Mouse (Mus musculus) embryonic facial prominence, embryonic 11.5 days (tissue): Measurements from ENCODE around the gene Zfp639. TPM values are rescaled to one million over a fixed set of nuclear protein-coding genes. Genes with fewer than 3 reads are reported as not detected.

ENCODE experiments used
- ATAC-seq: fragments of 200-750 bp; cut with Nextera tagmentation; replicated peaks from 2 replicates; pipeline ENCODE4 v1.8.0; 2017; ENCODE audit warnings: low read depth; ENCODE audit not compliant: insufficient number of reproducible peaks, low FRiP score, low TSS enrichment
- DNase-seq: peaks from one replicate; pipeline ENCODE4 v3.0.0-alpha.2; 2015; ENCODE audit warnings: low spot score
- H3K27ac ChIP-seq: fragments of 300-500 bp; sonication (generic); replicated peaks from 2 replicates; pipeline ENCODE4 v1.5.1; 2014; ENCODE audit warnings: mild to moderate bottlenecking, low read depth, low read length, control low read depth
- H3K27me3 ChIP-seq: fragments of 300-500 bp; sonication (generic); 2 replicates; pipeline ENCODE4 v1.6.1; 2014; ENCODE audit warnings: mild to moderate bottlenecking, low read length, moderate library complexity, mixed read lengths; ENCODE audit not compliant: control insufficient read depth, insufficient read depth
- H3K36me3 ChIP-seq: fragments of 300-500 bp; sonication (generic); replicated peaks from 2 replicates; pipeline ENCODE4 v1.6.1; 2014; ENCODE audit warnings: low read depth, mild to moderate bottlenecking, low read length, moderate library complexity, mixed read lengths; ENCODE audit not compliant: control insufficient read depth, insufficient read depth
- H3K4me1 ChIP-seq: fragments of 300-500 bp; sonication (generic); 2 replicates; pipeline ENCODE4 v1.6.1; 2014; ENCODE audit warnings: low read length, mixed read lengths; ENCODE audit not compliant: control insufficient read depth, insufficient read depth
- H3K4me2 ChIP-seq: fragments of 300-500 bp; sonication (generic); 2 replicates; pipeline ENCODE4 v1.6.1; 2014; ENCODE audit warnings: low read depth, mild to moderate bottlenecking, control low read depth, low read length, moderate library complexity
- H3K4me3 ChIP-seq: fragments of 300-500 bp; sonication (generic); 2 replicates; pipeline ENCODE4 v1.5.1; 2014; ENCODE audit warnings: low read depth, low read length, control low read depth
- H3K9ac ChIP-seq: fragments of 300-500 bp; sonication (generic); replicated peaks from 2 replicates; pipeline ENCODE4 v1.6.1; 2014; ENCODE audit warnings: mild to moderate bottlenecking, control low read depth, low read length
- H3K9me3 ChIP-seq: fragments of 300-500 bp; sonication (generic); replicated peaks from 2 replicates; pipeline ENCODE4 v1.6.1; 2016; ENCODE audit warnings: mild to moderate bottlenecking, low read length, inconsistent platforms, mixed read lengths; ENCODE audit not compliant: control insufficient read depth
- WGBS: fragments of 180-500 bp; shearing (Covaris S2); extraction: QIAGEN DNeasy Blood & Tissue Kit; methylation state at CpG from one replicate; pipeline ENCODE4 v1.1.7; 2014; 5-methylcytosine and 5-hydroxymethylcytosine counted together
- polyA plus RNA-seq: library from polyadenylated mRNA; unstranded; fragments of >200 nt; fragmentation: Nextera tagmentation; extraction: Ambion mirVana; gene quantifications from 2 replicates; pipeline ENCODE4 v1.2.1, GENCODE M21; 2014

Gene Zfp639
- polyA plus RNA-seq, 1 experiment from 2014 or later = 51.7 TPM

DNA sequence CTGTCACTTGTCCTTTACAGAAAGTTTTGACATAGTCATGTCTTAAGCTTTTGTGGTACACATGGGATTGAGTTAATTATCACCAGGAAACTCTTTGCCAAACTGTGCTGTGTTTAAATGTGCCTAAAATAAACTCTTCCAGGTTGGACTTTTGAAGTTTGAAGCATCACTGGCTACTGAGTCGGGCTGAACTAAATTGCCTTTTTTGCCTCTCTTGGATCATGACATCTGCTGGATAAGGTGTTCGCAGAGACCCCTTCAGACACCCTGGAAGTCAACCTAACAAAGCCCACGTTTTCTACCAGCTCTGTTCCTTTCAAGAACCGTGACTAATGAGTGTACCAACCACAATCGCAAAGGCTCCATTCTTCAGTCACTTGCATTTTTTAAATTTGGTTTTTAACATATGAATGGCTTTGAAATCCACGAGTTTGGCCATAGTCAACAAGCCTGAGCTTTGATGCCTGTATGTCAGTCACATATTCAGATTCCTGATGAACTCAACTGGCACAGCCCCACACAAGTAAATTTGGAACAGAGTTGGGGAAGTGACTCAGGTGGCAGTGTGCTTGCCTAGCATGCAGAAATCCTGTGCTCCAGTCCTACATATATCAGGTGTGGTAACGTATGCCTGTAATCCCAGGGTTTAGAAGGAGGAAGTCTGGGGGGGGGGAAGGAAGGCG, 14.8 kb upstream of the Zfp639 start:
- no peaks in the 10 kb centered on the region for H3K4me1 ChIP-seq
- no peaks in the 10 kb centered on the region for H3K27me3 ChIP-seq
- H3K4me3 ChIP-seq = no peak overlapping the region
- H3K9me3 ChIP-seq = no peaks in the 10 kb centered on the region
- ATAC-seq = no peak
- no peak overlapping the region for H3K9ac ChIP-seq
- H3K4me2 ChIP-seq = no peak overlapping the region
- H3K36me3 ChIP-seq = no peaks in the 10 kb centered on the region
- no peak for DNase-seq
- WGBS = 55% methylated on average over 8 of the region's 8 CpGs
- H3K27ac ChIP-seq = no peak overlapping the region

DNA sequence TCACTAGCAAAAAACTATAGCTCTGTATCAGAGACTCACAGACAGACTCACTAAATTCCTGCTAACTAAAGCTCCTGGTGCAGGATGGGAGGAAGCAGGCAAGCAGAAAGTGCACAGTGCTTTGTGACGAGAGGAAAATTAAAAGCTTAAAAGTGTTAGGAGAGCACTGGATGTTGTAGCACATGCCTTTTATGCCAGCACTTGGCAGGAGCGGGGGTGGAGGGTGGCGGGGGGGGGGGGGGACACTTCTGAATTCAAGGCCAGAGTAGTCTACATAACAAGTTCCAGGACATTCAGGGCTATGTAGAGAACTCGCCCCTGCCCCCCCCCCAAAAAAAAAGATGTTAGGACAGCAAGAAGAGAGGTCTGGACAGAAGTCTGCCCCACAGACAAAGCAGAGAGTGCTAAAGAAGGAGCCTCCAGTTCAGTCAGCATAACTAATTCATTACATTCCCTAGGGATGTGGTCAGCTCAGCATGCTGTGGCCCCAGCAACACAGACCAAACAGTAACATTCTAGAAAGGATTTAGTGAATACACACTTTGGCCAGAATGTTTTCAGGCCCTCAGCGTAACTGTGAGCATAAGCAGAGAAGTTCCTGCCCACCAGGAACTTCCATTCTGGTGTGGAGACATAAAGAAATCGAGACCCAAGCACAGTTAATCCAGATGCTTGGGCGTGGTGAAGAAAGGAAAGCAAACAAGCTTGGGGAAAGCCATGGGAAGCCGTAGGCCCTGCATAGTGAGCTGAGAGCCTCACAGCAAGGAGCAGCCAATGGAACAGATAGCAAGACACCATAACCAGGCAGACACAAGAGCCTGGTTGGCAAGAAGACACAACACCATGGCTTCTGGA, 14.0 kb upstream of the Zfp639 start:
- 31% methylated on average over 8 of the region's 8 CpGs for WGBS
- Histone ChIP-seq H3K4me1 (no peaks in the 10 kb centered on the region), H3K27ac (no peak overlapping the region), H3K27me3 (no peaks in the 10 kb centered on the region), H3K9me3 (no peaks in the 10 kb centered on the region), H3K4me2 (no peak overlapping the region), H3K9ac (no peak overlapping the region), H3K36me3 (no peaks in the 10 kb centered on the region), H3K4me3 (no peak overlapping the region)
- ATAC-seq (no peak), DNase-seq (no peak)

DNA sequence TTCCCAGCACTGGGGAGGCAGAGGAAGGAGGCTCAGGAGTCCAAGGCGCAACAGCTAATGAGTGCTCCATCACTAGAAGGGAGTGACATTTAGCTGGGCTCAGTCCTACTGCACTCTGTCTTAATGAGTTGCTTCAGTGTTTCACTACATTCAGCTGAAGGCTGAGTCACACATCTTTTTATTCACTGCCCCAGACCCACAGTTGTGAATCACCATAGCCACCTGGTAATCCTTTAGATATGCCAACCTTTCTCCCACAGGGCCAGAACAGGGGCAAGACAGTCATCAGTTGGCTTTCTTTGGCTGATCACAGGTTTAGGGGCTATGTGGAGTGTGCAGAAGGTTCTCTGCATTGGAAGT, 13.4 kb upstream of the Zfp639 start:
- H3K27ac ChIP-seq = no peak overlapping the region
- H3K4me2 ChIP-seq = no peak overlapping the region
- H3K9ac ChIP-seq = no peak overlapping the region
- H3K4me1 ChIP-seq = no peaks in the 10 kb centered on the region
- H3K9me3 ChIP-seq = no peaks in the 10 kb centered on the region
- no peaks in the 10 kb centered on the region for H3K36me3 ChIP-seq
- H3K4me3 ChIP-seq = no peak overlapping the region
- no peak for ATAC-seq
- H3K27me3 ChIP-seq = no peaks in the 10 kb centered on the region
- DNase-seq = no peak
- 71% methylated on average over 1 of the region's 1 CpGs for WGBS

DNA sequence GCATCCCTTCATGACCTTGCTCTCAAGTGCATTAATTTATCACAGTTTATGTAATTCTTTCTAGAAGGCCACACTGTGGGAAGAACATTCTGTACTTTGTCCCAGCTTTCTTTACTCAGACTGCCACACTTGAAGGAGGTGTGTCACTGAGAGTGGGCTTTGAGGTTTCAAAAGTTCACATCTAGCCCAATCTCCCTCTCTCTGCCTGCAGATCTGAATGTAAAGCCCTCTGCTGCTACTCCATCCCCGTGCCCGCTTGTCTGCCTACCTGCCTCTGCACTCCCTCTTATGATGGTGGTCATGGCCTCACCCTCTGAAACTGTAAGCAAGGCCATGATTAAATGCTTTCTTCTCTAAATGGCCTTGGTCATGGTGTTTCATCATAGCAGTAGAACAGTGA, 9.7 kb upstream of the Zfp639 start:
- 93% methylated on average over 2 of the region's 2 CpGs for WGBS
- no peak overlapping the region for H3K4me3 ChIP-seq
- no peak overlapping the region for H3K27ac ChIP-seq
- H3K9ac ChIP-seq = no peak overlapping the region
- H3K9me3 ChIP-seq = no peaks in the 10 kb centered on the region
- H3K4me1 ChIP-seq = no peaks in the 10 kb centered on the region
- DNase-seq (no peak), ATAC-seq (no peak)
- H3K4me2 ChIP-seq = no peak overlapping the region
- no peaks in the 10 kb centered on the region for H3K36me3 ChIP-seq
- H3K27me3 ChIP-seq = no peaks in the 10 kb centered on the region

DNA sequence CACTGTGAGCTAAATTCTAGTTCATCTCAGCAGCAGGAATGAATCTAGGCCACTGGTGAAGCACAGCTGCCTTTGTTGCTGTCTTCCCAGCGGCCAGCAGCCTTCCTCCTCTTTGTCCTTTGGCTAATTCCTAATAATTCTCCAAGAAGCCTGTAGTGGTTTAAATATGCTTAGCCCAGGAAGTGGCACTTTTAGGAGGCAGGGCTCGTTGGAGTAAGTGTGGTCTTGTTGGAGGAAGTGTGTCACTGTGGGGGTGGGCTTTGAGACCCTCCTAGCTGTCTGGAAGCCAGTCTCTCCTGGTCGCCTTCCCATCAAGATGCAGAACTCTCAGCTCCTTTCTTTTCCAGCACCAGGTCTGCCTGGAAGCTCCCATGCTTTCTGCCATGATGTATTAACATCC, 4.2 kb upstream of the Zfp639 start:
- whole genome bisulfite sequencing = 74% methylated on average over 3 of the region's 3 CpGs

DNA sequence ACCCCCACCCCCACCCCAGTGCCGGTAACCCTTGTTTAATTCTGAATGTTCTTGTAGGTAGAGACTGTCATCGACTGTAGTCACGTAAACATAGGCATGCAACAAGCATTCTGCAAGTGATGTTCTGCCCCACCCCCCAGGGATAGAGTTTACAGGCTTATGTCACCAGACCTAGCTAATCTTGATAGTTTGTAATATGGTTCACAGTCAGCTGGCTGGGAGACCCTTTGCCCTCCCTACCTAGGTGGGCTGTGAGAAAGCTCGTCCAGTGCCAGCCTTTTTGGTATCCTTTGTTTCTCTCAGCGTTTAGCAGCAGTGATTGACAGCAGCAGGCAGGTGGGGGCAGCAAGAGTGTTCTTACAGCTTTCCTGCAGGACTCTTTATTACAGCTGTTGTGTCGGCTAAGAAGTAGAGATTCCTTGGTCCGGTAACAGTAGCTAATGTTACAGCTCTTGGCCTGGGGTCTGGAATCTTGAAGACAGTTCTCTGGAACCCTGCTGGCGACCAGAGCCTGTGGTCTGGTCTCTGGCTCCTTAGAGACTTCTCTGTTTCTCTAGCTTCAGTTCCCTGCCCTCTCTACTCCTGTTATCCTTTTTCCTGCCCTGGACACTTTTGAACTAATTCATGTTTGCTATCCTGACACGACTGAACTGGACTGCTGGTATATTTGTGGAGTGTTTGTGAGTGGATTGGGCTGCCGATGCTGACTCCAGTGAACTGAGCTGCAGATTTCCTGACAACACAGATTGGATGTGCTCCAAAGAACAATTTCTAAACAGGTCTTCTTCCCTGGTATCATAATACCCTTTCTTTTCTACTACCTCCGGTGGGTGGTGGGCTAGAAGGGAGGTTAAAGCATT, 3.5 kb upstream of the Zfp639 start:
- Histone ChIP-seq H3K36me3 (no peaks in the 10 kb centered on the region), H3K4me3 (no peak overlapping the region), H3K27ac (no peak overlapping the region), H3K4me2 (no peak overlapping the region), H3K4me1 (no peaks in the 10 kb centered on the region), H3K27me3 (no peaks in the 10 kb centered on the region), H3K9me3 (no peaks in the 10 kb centered on the region), H3K9ac (no peak overlapping the region)
- 63% methylated on average over 11 of the region's 11 CpGs for WGBS
- ATAC-seq (no peak), DNase-seq (no peak)

More for the DNA sequence above, 4.2 kb upstream of the Zfp639 start:
- H3K4me2 ChIP-seq = no peak overlapping the region
- H3K27me3 ChIP-seq = no peaks in the 10 kb centered on the region
- no peak overlapping the region for H3K9ac ChIP-seq
- no peak for ATAC-seq
- no peak overlapping the region for H3K4me3 ChIP-seq
- no peak overlapping the region for H3K27ac ChIP-seq
- no peaks in the 10 kb centered on the region for H3K36me3 ChIP-seq
- DNase-seq = no peak
- H3K4me1 ChIP-seq = no peaks in the 10 kb centered on the region
- H3K9me3 ChIP-seq = no peaks in the 10 kb centered on the region

DNA sequence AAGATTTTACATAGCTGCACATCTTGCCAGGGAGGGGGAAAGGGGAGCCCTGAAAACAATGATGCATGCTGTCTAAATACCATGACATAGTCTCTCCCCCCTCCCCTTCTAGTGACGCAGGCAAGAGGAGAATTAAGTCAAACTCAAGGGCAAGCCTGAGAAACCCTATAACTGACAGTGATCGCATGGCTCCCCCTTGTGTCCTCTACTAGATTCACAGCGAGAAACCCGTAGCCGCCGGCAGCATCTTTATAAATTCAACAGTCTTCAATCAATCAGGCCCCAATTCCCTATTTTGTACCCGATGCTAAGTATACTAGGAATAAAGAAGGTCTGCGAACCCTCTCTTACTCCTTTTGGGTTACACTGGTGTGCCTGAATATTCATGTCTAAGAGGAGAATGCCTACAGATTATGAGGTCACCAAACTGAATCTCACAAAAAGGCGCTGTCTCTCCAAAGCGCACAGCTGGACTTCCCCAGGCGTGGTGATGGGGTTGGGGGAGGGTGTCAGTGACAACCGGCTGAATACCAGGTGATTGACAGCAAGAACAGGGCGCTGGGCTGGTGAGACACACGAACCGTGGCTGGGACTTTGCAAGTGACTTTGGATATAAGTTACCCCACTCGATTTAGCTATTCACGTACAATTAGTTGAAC, 1.3 kb upstream of the Zfp639 start:
- H3K27me3 ChIP-seq = no peaks in the 10 kb centered on the region
- no peak overlapping the region; the same call in 1 of the 2 replicates for H3K9ac ChIP-seq

More for the DNA sequence above, 1.3 kb upstream of the Zfp639 start:
- DNase-seq = peak; percentile 89
- Histone ChIP-seq H3K9me3 (no peaks in the 10 kb centered on the region), H3K27ac (no peak overlapping the region; the same call in 1 of the 2 replicates), H3K36me3 (no peaks in the 10 kb centered on the region), H3K4me1 (no peaks in the 10 kb centered on the region), H3K4me2 (peak overlapping the region; percentile 19), H3K4me3 (peak overlapping the region; percentile 6; the same call in 1 of the 2 replicates)
- under 1% methylated on average over 17 of the region's 17 CpGs for WGBS
- no peak for ATAC-seq
